Mouse (Mus musculus) limb, embryonic 15.5 days (tissue): ENCODE measurements around the gene Tmem170. TPM values are rescaled to one million over a fixed set of nuclear protein-coding genes. Genes with fewer than 3 reads are reported as not detected.
"Not testable (repeated sequence)": the region's sequence is repeated elsewhere in the genome, so short reads cannot be mapped to it uniquely, and the experiment has no call there.

Source experiments
- ATAC-seq: fragments of 200-750 bp; cut with Nextera tagmentation; 2 replicates; pipeline ENCODE4 v1.8.0; 2017; ENCODE audit warnings: low read depth, moderate TSS enrichment; ENCODE audit not compliant: insufficient number of reproducible peaks, low FRiP score, low TSS enrichment
- H3K27ac ChIP-seq: fragments of 300-500 bp; sonication (generic); 2 replicates; pipeline ENCODE4 v1.5.1; 2015; ENCODE audit warnings: moderate library complexity, mild to moderate bottlenecking, inconsistent platforms
- H3K27me3 ChIP-seq: fragments of 300-500 bp; sonication (generic); 2 replicates; pipeline ENCODE4 v1.6.1; 2015; ENCODE audit warnings: inconsistent platforms
- H3K36me3 ChIP-seq: fragments of 300-500 bp; sonication (generic); 2 replicates; pipeline ENCODE4 v1.6.1; 2015; ENCODE audit warnings: inconsistent platforms
- H3K4me1 ChIP-seq: fragments of 300-500 bp; sonication (generic); 2 replicates; pipeline ENCODE4 v1.6.1; 2015; ENCODE audit warnings: inconsistent platforms
- H3K4me2 ChIP-seq: fragments of 300-500 bp; sonication (generic); 2 replicates; pipeline ENCODE4 v1.6.1; 2015; ENCODE audit warnings: mild to moderate bottlenecking, inconsistent platforms
- H3K4me3 ChIP-seq: fragments of 300-500 bp; sonication (generic); 2 replicates; pipeline ENCODE4 v1.5.1; 2015; ENCODE audit warnings: mild to moderate bottlenecking, inconsistent platforms
- H3K9ac ChIP-seq: fragments of 300-500 bp; sonication (generic); 2 replicates; pipeline ENCODE4 v1.6.1; 2015; ENCODE audit warnings: inconsistent platforms
- H3K9me3 ChIP-seq: fragments of 300-500 bp; sonication (generic); 2 replicates; pipeline ENCODE4 v1.6.1; 2016; ENCODE audit warnings: inconsistent platforms
- whole genome bisulfite sequencing: fragments of 180-500 bp; shearing (Covaris S2); methylation state at CpG from one replicate; pipeline ENCODE4 v1.1.7; 2015; 5-methylcytosine and 5-hydroxymethylcytosine counted together
- polyA plus RNA-seq: library from polyadenylated mRNA; unstranded; fragments of >200 nt; fragmentation: Nextera tagmentation; extraction: Ambion mirVana; gene quantifications from 2 replicates; pipeline ENCODE4 v1.2.1, GENCODE M21; 2015

Gene Tmem170
- polyA plus RNA-seq, 1 experiment from 2014 or later = 8.0 TPM

DNA sequence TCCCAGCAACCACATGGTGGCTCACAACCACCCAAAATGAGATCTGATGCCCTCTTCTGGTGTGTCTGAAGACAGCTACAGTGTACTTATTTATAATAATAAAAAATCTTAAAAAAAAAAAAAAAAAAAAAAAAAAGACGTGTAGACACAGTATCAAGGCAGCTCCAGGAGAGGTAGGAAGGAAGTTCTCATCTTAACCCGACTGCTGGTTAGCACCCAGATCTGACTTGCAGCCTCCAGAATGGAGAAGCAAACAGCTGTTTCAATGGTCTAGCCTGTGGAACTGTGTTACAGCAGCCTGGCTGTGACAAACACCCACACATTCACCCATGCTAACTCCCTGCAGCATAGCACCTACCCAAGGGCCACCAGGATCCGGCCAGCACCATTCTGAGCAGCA lies 6.2 kb downstream of the Tmem170 start:
- no peak overlapping the region for H3K27ac ChIP-seq
- peaks cover 21% of the 10 kb centered on the region for H3K36me3 ChIP-seq
- H3K27me3 ChIP-seq = no peaks in the 10 kb centered on the region
- H3K9me3 ChIP-seq = no peaks in the 10 kb centered on the region
- H3K4me3 ChIP-seq = no peak overlapping the region
- H3K4me2 ChIP-seq = no peak overlapping the region
- H3K9ac ChIP-seq = no peak overlapping the region
- 96% methylated on average over 3 of the region's 3 CpGs for WGBS
- H3K4me1 ChIP-seq = no peaks in the 10 kb centered on the region
- no peak for ATAC-seq

DNA sequence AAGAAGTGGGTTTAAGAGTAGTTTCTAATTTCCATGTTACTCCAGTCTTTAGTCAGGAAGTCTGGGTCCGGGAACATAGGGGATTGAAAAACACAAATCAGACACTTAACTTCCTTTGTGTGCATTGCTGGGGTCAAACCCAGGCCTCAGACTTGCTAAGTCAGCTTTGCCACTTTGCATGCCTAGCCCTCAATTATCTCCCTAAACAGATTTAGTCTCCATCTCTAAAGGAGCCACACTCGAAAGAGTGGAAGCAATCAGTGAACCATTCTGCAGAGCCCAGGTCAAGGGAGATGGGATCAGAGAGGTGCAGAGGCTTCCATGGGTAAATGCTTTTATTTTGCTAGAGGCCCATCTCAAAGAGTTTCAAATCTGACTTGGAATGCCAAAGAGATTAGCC lies 7.9 kb downstream of the Tmem170 start:
- no peaks in the 10 kb centered on the region for H3K27me3 ChIP-seq
- WGBS = 58% methylated on average over 2 of the region's 2 CpGs

DNA sequence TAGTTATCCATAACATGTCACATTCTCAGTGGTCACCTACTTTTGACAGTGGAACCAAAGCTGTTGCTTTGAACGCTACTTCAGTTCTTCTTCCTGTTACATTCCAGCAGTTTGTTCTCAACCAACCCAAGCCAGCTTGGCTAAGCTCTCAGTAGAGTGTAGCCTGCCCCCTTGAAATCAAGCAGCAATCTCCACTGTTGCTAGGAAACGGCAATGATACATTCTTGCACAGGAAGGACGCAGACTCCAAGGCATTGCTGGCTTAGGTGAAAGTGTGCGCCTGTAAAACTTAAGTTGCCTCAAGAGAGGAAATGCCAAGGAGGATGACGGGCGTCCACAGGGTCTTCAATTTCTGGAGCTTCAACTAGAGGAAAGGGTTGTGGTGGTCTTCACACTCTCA lies 10.7 kb downstream of the Tmem170 start:
- no peak overlapping the region for H3K27ac ChIP-seq
- peaks cover 29% of the 10 kb centered on the region for H3K36me3 ChIP-seq
- no peaks in the 10 kb centered on the region for H3K9me3 ChIP-seq
- no peaks in the 10 kb centered on the region for H3K4me1 ChIP-seq
- no peak for ATAC-seq
- no peak overlapping the region for H3K9ac ChIP-seq
- 75% methylated on average over 6 of the region's 6 CpGs for WGBS
- H3K27me3 ChIP-seq = no peaks in the 10 kb centered on the region
- H3K4me2 ChIP-seq = no peak overlapping the region
- H3K4me3 ChIP-seq = no peak overlapping the region

More for the DNA sequence above, 7.9 kb downstream of the Tmem170 start:
- Histone ChIP-seq H3K9ac (no peak overlapping the region), H3K27ac (no peak overlapping the region), H3K36me3 (peaks cover 30% of the 10 kb centered on the region), H3K9me3 (no peaks in the 10 kb centered on the region), H3K4me1 (no peaks in the 10 kb centered on the region), H3K4me2 (no peak overlapping the region), H3K4me3 (no peak overlapping the region)
- no peak for ATAC-seq

DNA sequence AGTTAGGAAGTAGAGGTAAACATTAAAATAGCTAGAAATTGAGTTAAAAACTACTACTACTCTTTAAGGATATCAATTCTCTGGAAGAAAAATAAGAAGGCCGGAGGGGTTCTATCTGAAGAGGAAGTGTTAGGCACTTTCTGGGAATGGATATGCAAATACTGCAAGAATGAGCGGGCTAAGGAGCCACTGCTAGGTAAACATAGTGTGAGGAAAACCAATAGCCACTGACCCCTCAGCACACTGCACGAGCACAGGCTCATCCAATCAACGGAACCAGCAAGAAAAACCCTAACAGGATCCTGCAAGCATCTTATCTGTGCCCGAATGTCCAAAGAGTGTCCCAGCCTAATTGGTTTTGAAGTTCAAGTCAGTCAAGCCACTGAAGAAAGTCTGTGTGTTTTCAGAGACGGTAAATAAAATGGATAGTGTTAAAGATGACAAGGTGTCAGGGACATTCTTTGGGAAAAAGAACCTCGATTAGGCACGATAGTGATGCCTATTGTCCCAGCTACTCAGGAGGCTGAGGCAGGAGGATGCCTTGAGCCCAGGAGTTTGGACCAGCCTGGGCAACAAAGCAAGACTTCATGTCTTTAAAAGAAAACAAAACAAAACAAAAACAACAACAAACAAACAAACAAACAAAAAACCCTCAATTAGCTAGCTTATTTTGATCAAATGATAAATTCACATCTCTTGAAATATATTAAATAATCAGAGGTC lies 11.3 kb downstream of the Tmem170 start:
- WGBS = 92% methylated on average over 8 of the region's 8 CpGs
- ATAC-seq = no peak
- Histone ChIP-seq H3K9me3 (no peaks in the 10 kb centered on the region), H3K4me2 (no peak overlapping the region), H3K4me1 (no peaks in the 10 kb centered on the region), H3K27me3 (no peaks in the 10 kb centered on the region), H3K27ac (no peak overlapping the region), H3K9ac (no peak overlapping the region), H3K4me3 (no peak overlapping the region), H3K36me3 (peaks cover 29% of the 10 kb centered on the region)

DNA sequence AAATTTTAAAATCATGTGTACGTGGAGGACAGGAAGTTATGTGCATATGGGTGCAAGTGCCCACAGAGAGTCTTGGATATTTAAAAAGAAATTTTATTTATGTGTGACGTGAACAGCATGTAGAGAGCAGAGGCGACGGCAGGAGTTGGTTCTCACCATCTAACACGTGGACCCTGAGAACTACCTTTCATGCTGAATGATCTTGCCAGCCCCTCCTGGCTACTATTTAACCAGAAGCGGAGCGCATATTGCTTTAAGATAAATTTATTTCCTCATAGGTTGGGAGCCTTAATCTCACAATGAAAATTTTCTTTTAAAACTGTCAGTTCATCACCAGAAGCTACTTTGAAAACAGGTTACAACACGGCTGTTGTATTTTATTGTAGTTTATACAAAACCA lies 11.9 kb downstream of the Tmem170 start:
- WGBS = 87% methylated on average over 8 of the region's 8 CpGs

DNA sequence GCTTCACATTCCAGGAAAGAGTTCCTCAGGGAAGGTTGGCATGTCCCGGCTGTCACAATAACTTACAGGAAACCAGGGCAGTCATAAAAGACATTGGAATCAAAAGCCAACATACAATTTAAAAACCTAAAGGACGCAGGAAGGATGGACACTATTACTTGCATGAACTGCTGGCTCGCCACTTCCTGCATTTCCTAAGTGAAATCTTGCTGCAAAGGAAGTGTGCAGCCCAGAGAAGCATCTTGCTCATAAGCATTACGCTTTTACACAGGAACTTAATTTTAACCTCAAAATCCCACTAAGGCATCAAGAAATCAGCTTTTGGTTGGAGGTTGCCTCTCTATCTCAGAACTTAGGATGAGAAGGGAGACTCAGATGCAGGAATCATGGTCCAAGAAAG lies 13.3 kb downstream of the Tmem170 start:
- Histone ChIP-seq H3K27ac (no peak overlapping the region), H3K4me2 (no peak overlapping the region), H3K9me3 (no peaks in the 10 kb centered on the region), H3K9ac (no peak overlapping the region), H3K4me1 (no peaks in the 10 kb centered on the region), H3K4me3 (no peak overlapping the region), H3K36me3 (peaks cover 27% of the 10 kb centered on the region), H3K27me3 (no peaks in the 10 kb centered on the region)
- no peak for ATAC-seq
- 79% methylated on average over 4 of the region's 4 CpGs for WGBS

More for the DNA sequence above, 11.9 kb downstream of the Tmem170 start:
- Histone ChIP-seq H3K4me2 (no peak overlapping the region), H3K27me3 (no peaks in the 10 kb centered on the region), H3K9me3 (no peaks in the 10 kb centered on the region), H3K36me3 (peaks cover 29% of the 10 kb centered on the region), H3K27ac (no peak overlapping the region), H3K4me3 (no peak overlapping the region), H3K4me1 (no peaks in the 10 kb centered on the region), H3K9ac (no peak overlapping the region)
- ATAC-seq = no peak

DNA sequence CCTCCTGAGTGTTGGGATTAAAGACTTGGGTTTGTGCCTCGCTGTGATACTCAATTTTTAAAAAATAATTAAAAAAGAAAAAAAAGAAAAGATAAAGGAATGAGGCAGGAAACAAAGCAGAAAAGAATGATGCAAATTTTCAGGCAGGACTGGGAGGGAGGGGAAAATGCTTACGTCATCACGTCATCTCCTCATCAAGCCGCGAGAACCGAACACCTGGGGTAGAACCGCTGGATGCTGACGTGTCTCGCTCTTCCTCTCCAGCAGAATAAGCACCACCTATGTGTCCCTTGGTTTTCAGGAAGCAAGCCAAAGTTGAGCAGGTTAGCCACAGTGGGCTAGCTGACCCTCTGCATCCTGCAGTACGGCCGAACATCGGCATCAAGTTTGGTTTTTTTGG lies 20.6 kb downstream of the Tmem170 start:
- Histone ChIP-seq H3K27ac (no peak overlapping the region), H3K4me3 (no peak overlapping the region), H3K27me3 (no peaks in the 10 kb centered on the region), H3K9me3 (no peaks in the 10 kb centered on the region), H3K4me1 (peaks cover 14% of the 10 kb centered on the region), H3K36me3 (no peaks in the 10 kb centered on the region), H3K9ac (no peak overlapping the region), H3K4me2 (no peak overlapping the region)
- 88% methylated on average over 12 of the region's 12 CpGs for WGBS
- ATAC-seq = no peak

DNA sequence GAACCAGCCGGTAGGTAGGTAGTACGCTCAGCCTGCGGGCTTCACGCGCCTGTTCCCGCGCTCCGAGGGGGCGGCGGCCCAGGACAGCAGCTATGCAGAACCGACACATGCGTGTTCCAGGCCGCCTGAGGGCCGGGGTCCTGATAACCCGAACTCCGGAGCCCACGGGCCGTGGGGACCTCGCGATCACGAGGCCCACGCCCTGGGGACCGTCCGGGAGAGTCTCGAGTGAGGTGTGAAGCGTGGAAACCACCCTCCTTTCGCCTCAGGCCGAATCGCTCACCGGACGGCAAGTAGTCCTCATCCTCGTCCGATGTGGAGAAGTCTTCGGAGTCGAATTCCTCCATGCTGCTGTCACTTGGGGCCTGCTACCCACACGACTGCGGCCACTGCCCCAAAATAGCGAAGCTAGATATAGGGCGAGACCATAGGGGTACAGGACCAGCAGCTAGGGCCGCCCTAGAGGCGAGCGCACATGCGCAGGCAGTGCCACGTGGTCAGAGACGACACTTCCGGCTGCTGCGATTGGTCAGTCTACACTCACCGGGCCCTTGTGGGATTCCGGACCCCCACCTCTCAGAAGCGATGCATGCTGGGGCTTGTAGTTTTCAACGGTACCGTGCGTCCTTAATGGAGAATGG lies 22.6 kb downstream of the Tmem170 start, which contains the start of gene Cfdp1:
Gene Cfdp1 (minus strand): TSS at position 431 of the 641 bp plus-strand sequence.
- peaks cover 25% of the 10 kb centered on the region for H3K4me1 ChIP-seq
- H3K27ac ChIP-seq = peak within 1 kb of the TSS; percentile 80
- no peaks in the 10 kb centered on the region for H3K27me3 ChIP-seq
- peak within 1 kb of the TSS; percentile 56 for H3K4me2 ChIP-seq
- H3K9me3 ChIP-seq = no peaks in the 10 kb centered on the region
- under 1% methylated on average over 53 of the region's 53 CpGs for WGBS
- H3K36me3 ChIP-seq = peaks cover 6% of the 10 kb centered on the region
- peak within 1 kb of the TSS; percentile 87 for H3K4me3 ChIP-seq
- ATAC-seq = peak; percentile 100
- H3K9ac ChIP-seq = peak within 1 kb of the TSS; percentile 87

DNA sequence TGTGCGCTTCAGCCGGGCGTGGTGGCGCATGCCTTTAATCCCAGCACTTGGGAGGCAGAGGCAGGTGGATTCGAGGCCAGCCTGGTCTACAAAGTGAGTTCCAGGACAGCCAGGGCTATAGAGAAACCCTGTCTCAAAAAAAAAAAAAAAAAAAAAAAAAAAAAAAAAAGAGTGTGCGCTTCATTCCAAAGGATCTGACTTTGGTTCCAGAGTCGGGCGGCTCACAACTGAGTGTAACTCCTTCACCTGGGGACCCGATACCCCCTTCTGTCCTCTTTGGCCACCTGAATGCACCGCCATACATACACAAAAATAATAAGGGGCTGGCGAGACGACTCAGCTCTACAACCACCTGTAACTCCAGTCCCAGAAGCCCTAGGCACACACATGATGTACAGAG lies 23.3 kb downstream of the Tmem170 start:
- ATAC-seq, H3K27ac ChIP-seq, H3K27me3 ChIP-seq, H3K9me3 ChIP-seq, H3K36me3 ChIP-seq: not testable (repeated sequence)
- Histone ChIP-seq H3K4me3 (peak overlapping the region; percentile 87), H3K4me1 (peaks cover 25% of the 10 kb centered on the region), H3K9ac (peak overlapping the region; percentile 87; the same call in 1 of the 2 replicates), H3K4me2 (peak overlapping the region; percentile 56)
- 51% methylated on average over 12 of the region's 12 CpGs for WGBS

DNA sequence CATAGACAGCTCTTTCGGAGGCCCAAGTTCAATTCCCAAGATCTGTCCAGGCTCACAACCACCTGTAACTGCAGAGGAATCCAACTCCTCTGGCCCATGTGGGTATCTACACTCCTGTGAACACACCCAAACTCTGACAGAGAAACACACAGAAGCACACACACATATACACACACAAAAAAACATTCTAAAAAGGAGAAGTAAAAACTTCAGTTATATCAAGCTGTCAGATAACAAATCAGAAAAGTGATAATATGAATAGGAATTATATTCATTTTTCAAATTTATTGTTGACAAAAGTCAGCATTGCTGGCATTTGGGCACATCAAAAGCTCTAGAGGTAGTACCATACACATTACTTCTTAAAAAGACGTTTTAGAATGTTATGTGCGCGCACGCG lies 29.8 kb downstream of the Tmem170 start:
- Histone ChIP-seq H3K27ac (no peak overlapping the region), H3K4me3 (no peak overlapping the region), H3K27me3 (no peaks in the 10 kb centered on the region), H3K36me3 (peaks cover 38% of the 10 kb centered on the region), H3K4me2 (no peak overlapping the region), H3K4me1 (peaks cover 14% of the 10 kb centered on the region), H3K9ac (no peak overlapping the region), H3K9me3 (no peaks in the 10 kb centered on the region)
- 95% methylated on average over 6 of the region's 6 CpGs for WGBS
- ATAC-seq = no peak

DNA sequence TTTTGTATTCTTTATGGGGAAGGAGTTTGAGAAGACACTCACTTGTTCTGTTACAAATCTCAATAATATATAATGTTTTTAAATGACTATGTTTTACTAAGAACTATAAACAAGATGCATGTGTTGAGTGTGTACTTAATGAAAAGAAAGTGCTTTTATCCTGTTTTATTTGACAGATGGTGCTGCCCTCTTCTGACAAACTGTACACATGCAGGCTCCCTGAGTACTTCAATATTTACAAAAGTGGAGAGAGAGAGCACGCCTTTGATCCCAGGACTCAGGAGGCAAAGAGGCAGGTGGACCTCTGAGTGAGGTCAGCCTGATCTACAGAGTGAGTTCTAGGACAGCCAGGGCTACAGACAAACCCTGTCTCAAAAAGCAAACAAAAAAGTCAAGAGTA lies 41.0 kb downstream of the Tmem170 start:
- 49% methylated on average over 1 of the region's 1 CpGs for WGBS
- Histone ChIP-seq H3K4me3 (no peak overlapping the region), H3K9me3 (no peaks in the 10 kb centered on the region), H3K4me2 (no peak overlapping the region), H3K4me1 (no peaks in the 10 kb centered on the region), H3K27ac (no peak overlapping the region), H3K9ac (no peak overlapping the region), H3K36me3 (peaks cover 46% of the 10 kb centered on the region), H3K27me3 (no peaks in the 10 kb centered on the region)
- ATAC-seq = no peak

DNA sequence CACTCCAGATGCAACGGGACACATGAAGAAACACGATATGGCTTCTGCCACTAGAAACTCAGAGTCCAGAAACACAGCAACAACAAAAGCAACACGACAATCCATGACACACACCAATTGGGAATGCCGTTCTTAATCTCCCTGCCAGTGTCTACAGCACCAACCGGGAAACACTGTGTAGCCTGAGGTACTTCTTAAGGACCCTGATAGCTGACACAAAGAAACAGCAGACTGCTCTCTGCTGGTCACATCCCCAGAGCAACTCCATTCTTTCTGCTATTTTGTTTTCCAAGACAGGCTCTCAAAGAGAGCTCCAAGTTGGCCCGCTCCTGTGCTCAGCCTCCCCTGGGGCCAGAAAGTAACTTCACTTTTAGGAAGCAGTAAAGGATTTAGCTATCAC lies 42.5 kb downstream of the Tmem170 start:
- peaks cover 45% of the 10 kb centered on the region for H3K36me3 ChIP-seq
- ATAC-seq = no peak
- H3K27ac ChIP-seq = no peak overlapping the region
- no peaks in the 10 kb centered on the region for H3K27me3 ChIP-seq
- H3K4me1 ChIP-seq = no peaks in the 10 kb centered on the region
- no peaks in the 10 kb centered on the region for H3K9me3 ChIP-seq
- no peak overlapping the region for H3K4me3 ChIP-seq
- no peak overlapping the region for H3K9ac ChIP-seq
- no peak overlapping the region for H3K4me2 ChIP-seq
- 56% methylated on average over 6 of the region's 6 CpGs for WGBS
